Mouse (Mus musculus) embryonic facial prominence, embryonic 14.5 days (tissue): Measurements from ENCODE around the gene Limch1. TPM values are rescaled to one million over a fixed set of nuclear protein-coding genes. Genes with fewer than 3 reads are reported as not detected.

Experiments used
- ATAC-seq: fragments of 200-750 bp; cut with Nextera tagmentation; 2 replicates; pipeline ENCODE4 v1.8.0; 2017; ENCODE audit warnings: low read depth, moderate number of reproducible peaks, moderate TSS enrichment
- DNase-seq: peaks from one replicate; pipeline ENCODE4 v3.0.0-alpha.2; 2015; ENCODE audit warnings: low spot score
- H3K27ac ChIP-seq: fragments of 300-500 bp; sonication (generic); replicated peaks from 2 replicates; pipeline ENCODE4 v1.5.1; 2014; ENCODE audit warnings: low read depth, mild to moderate bottlenecking, low read length, moderate library complexity
- H3K27me3 ChIP-seq: fragments of 300-500 bp; sonication (generic); replicated peaks from 2 replicates; pipeline ENCODE4 v1.6.1; 2014; ENCODE audit warnings: low read length; ENCODE audit not compliant: control insufficient read depth, insufficient read depth
- H3K36me3 ChIP-seq: fragments of 300-500 bp; sonication (generic); 2 replicates; pipeline ENCODE4 v1.6.1; 2014; ENCODE audit warnings: low read length, mixed read lengths; ENCODE audit not compliant: control insufficient read depth, insufficient read depth
- H3K4me1 ChIP-seq: fragments of 300-500 bp; sonication (generic); 2 replicates; pipeline ENCODE4 v1.6.1; 2014; ENCODE audit warnings: antibody characterized with exemption, low read length; ENCODE audit not compliant: control insufficient read depth, insufficient read depth
- H3K4me2 ChIP-seq: fragments of 300-500 bp; sonication (generic); 2 replicates; pipeline ENCODE4 v1.6.1; 2014; ENCODE audit warnings: low read depth, mild to moderate bottlenecking, low read length, moderate library complexity, mixed read lengths
- H3K4me3 ChIP-seq: fragments of 300-500 bp; sonication (generic); 2 replicates; pipeline ENCODE4 v1.5.1; 2014; ENCODE audit warnings: low read depth, mild to moderate bottlenecking, low read length
- H3K9ac ChIP-seq: fragments of 300-500 bp; sonication (generic); 2 replicates; pipeline ENCODE4 v1.6.1; 2014; ENCODE audit warnings: low read depth, mild to moderate bottlenecking, low read length, moderate library complexity, mixed read lengths
- H3K9me3 ChIP-seq: fragments of 300-500 bp; sonication (generic); 2 replicates; pipeline ENCODE4 v1.6.1; 2016; ENCODE audit warnings: low read length; ENCODE audit not compliant: control insufficient read depth
- WGBS: fragments of 180-500 bp; shearing (Covaris S2); extraction: QIAGEN DNeasy Blood & Tissue Kit; methylation state at CpG from one replicate; pipeline ENCODE4 v1.1.7; 2014; 5-methylcytosine and 5-hydroxymethylcytosine counted together
- polyA plus RNA-seq: library from polyadenylated mRNA; unstranded; fragments of >200 nt; fragmentation: Nextera tagmentation; extraction: Ambion mirVana; gene quantifications from 2 replicates; pipeline ENCODE4 v1.2.1, GENCODE M21; 2014

The Limch1 gene
- polyA plus RNA-seq, 1 experiment from 2014 or later, result 71.1 TPM

DNA sequence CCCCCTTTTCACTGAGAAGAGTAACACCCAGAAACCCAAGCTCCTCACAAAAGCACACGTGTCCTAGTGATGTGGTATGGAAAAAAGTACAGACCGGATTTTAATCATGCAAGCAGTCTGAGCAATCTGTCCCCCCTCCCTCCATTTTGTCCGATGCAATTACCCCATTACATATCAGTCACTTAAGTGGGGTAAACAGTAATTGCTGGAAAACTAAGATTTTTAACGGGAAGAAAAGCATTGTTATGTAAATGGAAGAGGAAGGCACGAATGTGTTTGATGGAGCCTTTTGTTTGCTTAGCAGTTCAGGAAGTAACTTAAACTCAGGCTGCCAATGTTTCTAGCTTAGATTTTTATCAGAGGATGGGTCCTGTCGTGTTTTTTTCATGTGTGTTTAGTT is 70.2 kb downstream of the Limch1 start:
- Histone ChIP-seq H3K27me3 (no peaks in the 10 kb centered on the region), H3K4me3 (no peak overlapping the region), H3K27ac (no peak overlapping the region), H3K9me3 (no peaks in the 10 kb centered on the region), H3K4me2 (no peak overlapping the region; the same call in 1 of the 2 replicates), H3K4me1 (peaks cover 13% of the 10 kb centered on the region), H3K36me3 (no peaks in the 10 kb centered on the region), H3K9ac (no peak overlapping the region)
- no peak for DNase-seq
- 25% methylated on average over 6 of the region's 6 CpGs for WGBS
- ATAC-seq, result no peak

DNA sequence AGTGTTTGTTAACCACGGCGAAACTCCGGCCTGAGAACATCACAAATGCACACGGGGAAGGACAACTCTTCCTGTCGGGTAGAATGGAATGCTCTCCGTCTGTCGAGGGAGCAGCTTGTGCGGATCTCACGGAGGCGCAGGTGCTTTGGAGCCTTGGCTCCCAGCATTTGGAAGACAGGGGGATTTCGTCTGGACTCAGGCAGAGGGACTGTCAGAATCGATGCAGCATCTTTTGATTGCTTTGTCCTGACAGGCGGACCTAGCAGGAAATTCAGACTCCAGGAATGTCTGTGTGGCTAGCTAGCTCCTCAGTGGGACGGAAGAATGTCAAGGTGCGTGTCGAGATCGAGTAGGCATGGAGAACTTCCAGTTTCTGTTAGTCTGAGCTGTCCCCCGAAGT is 71.1 kb downstream of the Limch1 start:
- H3K4me2 ChIP-seq, result peak overlapping the region; percentile 13
- H3K4me3 ChIP-seq, result no peak overlapping the region
- no peaks in the 10 kb centered on the region for H3K36me3 ChIP-seq
- no peak for DNase-seq
- H3K27me3 ChIP-seq, result no peaks in the 10 kb centered on the region
- no peak overlapping the region for H3K27ac ChIP-seq
- peaks cover 13% of the 10 kb centered on the region for H3K4me1 ChIP-seq
- 0 out of 2 replicates have a peak overlapping the region, but pooled peaks have one; percentile 1 for H3K9ac ChIP-seq
- no peaks in the 10 kb centered on the region for H3K9me3 ChIP-seq
- WGBS, result 46% methylated on average over 18 of the region's 18 CpGs
- no peak for ATAC-seq

DNA sequence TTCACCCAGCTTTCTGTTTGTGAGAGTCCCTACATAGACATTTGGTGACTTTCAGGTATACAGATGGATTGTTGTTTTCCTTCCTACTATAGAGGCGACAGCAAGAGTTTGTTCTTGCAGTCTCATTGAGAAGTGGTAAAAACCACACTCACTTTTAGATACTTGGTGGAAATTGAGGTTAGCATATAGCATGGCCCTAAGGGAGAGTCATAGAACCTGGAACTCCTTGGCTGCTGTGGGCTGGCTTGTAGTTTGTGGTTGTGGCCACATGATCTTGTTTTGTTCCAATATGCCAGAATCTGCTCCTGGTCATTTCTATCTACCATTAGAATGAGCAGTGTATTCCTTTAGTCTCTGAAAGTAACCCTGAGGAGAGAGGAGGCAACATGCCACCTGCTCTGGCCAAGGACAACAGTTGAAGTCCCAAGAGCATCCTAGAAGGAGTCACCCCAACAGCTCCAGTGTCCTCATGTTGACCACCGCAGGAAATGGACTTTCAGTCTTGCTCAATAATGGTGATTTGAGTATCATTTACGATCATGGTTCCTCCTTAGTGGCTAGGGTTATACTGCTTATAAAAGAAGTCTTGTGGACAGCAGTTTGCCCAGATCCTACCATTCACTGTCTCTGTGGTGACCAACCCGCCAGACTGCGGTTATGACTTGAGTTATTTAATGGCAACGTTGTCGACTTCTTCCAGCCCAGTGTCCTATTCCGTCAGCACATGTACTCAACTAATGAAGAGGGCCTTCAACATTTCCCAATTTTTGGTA is 71.7 kb downstream of the Limch1 start:
- Histone ChIP-seq H3K4me2 (peak overlapping the region; percentile 13; the same call in 1 of the 2 replicates), H3K4me1 (peaks cover 14% of the 10 kb centered on the region), H3K36me3 (no peaks in the 10 kb centered on the region), H3K9me3 (no peaks in the 10 kb centered on the region), H3K27ac (no peak overlapping the region), H3K27me3 (no peaks in the 10 kb centered on the region), H3K4me3 (no peak overlapping the region), H3K9ac (no peak overlapping the region)
- no peak for ATAC-seq
- no peak for DNase-seq
- 96% methylated on average over 8 of the region's 8 CpGs for WGBS

DNA sequence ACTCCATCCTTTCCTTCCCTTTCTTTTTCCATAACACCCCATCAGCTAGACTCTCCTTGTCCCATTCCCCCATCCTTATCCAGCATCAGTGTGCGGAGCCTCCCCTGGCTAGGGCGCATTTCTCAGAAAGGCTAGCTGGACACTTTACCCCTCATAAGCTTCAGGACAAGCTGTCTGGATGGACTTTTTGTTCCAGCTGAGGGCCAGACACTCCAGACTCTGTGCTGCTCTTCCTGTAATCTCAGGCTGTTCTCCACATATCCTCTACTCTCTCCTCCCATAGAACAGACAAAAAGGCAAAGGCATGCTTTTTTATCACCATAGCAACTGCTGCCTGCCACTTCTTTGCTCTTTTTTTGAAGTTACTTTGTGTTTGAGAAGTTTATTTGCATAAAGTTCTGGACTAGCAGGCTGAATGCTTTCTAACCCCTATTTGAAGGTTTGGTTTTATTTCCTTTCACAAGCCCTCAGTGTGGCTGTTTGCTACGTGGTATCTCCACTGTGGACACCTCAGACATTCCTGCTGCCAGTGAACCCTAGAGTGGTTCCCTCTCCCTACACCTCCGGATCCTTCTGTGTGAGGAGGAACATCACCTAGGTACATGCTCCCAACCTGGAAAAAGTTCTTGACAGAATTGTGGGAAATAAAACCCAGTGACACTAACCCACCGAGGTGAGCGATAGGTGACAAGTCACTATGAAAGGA is 77.0 kb downstream of the Limch1 start:
- no peak for ATAC-seq
- H3K4me1 ChIP-seq, result 0 out of 2 replicates have a peak, but pooled peaks cover 3% of the 10 kb centered on the region
- no peak overlapping the region for H3K4me2 ChIP-seq
- H3K9me3 ChIP-seq, result no peaks in the 10 kb centered on the region
- 88% methylated on average over 6 of the region's 6 CpGs for WGBS
- no peak overlapping the region for H3K4me3 ChIP-seq
- H3K27me3 ChIP-seq, result no peaks in the 10 kb centered on the region
- DNase-seq, result no peak
- no peak overlapping the region for H3K27ac ChIP-seq
- no peaks in the 10 kb centered on the region for H3K36me3 ChIP-seq
- no peak overlapping the region for H3K9ac ChIP-seq

DNA sequence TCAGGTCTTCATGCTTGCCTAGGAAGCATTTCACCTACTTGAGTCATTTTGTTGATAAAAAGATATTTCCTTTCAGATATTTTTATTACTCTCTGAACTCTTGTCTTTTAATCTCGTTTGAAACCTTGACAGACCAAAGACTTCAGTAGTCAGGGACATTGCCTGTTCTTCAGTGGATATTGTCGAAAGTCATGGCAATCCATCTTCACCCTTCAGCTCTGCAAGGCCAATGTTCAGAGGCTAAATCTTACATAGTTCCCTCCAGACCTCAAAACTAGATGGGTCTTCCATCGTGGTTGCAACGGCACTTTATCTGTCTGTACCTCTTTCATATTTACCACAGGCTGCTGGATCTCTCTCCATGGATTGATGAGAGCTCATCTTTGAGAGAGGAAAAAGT is 80.0 kb downstream of the Limch1 start:
- Histone ChIP-seq H3K36me3 (no peaks in the 10 kb centered on the region), H3K9ac (no peak overlapping the region), H3K4me2 (no peak overlapping the region), H3K27me3 (no peaks in the 10 kb centered on the region), H3K4me3 (no peak overlapping the region), H3K4me1 (0 out of 2 replicates have a peak, but pooled peaks cover 3% of the 10 kb centered on the region), H3K9me3 (no peaks in the 10 kb centered on the region), H3K27ac (no peak overlapping the region)
- DNase-seq, result no peak
- WGBS, result 86% methylated on average over 4 of the region's 4 CpGs
- ATAC-seq, result no peak

DNA sequence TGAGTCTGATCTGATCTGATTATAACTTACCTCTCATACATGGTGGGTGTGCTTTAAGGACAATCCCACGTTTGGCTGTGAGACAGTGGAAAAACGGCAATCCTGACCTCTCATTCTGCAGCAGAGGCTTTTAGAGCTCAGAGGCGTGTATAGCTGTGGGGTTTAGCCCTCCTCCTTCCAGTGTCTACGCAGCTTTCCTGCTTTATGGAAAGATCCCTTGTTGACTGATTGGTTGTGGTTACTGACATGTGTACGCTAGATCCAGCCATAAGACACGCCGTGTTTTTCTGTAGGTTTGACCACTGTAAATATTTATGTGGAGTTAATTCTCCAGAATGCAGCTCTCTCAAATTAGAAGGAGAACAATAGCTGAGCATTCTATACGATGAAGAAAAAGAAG is 81.2 kb downstream of the Limch1 start:
- H3K9ac ChIP-seq, result no peak overlapping the region
- ATAC-seq (peak; percentile 53; the same call in 1 of the 2 replicates), DNase-seq (peak; percentile 43)
- no peak overlapping the region for H3K4me3 ChIP-seq
- WGBS, result 46% methylated on average over 8 of the region's 8 CpGs
- no peaks in the 10 kb centered on the region for H3K9me3 ChIP-seq
- no peak overlapping the region for H3K27ac ChIP-seq
- H3K36me3 ChIP-seq, result no peaks in the 10 kb centered on the region
- no peaks in the 10 kb centered on the region for H3K27me3 ChIP-seq
- 0 out of 2 replicates have a peak, but pooled peaks cover 3% of the 10 kb centered on the region for H3K4me1 ChIP-seq
- H3K4me2 ChIP-seq, result no peak overlapping the region

DNA sequence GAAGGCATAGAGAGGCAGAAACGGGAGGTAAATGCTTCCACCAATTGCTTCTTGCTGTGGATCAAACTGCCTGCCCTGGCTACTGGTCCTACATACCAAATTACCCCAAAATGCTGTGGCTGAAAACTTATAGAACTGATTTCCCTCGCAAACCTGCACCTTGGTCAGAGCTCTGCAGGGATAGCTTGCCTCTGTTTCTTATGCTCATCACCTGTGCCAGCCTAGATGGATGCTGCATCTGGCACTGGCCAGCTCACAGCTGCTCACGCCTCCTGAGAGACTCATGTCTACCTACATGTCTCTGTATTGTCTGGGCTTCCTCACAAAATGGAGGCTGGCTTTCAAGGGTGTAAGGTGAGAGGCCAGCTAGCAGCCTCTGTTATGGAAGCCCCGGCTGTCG is 83.9 kb downstream of the Limch1 start:
- no peak overlapping the region for H3K4me3 ChIP-seq
- WGBS, result 75% methylated on average over 5 of the region's 5 CpGs
- no peaks in the 10 kb centered on the region for H3K27me3 ChIP-seq
- ATAC-seq, result no peak
- H3K4me2 ChIP-seq, result no peak overlapping the region
- H3K9me3 ChIP-seq, result no peaks in the 10 kb centered on the region
- no peaks in the 10 kb centered on the region for H3K36me3 ChIP-seq
- no peak overlapping the region for H3K9ac ChIP-seq
- no peaks in the 10 kb centered on the region for H3K4me1 ChIP-seq
- no peak overlapping the region for H3K27ac ChIP-seq
- DNase-seq, result no peak

DNA sequence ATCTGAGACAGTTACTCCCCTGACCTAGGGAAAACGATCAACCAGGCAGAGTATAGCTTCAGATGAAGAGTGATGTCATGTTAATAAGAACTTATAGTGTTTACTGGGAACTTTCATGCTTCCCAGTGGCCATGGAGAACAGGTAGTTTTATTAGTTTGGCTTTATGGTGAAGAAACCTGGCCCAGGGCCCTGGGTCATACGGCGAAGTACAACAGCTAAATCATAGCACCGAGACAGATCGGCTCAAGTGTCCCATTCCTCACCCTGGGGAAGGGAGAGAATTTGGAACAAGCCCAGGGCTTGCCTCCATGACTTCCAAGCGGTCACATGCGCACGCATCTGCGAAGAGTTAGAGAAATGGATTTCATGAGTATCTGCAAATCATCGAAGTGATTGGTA is 84.6 kb downstream of the Limch1 start:
- Histone ChIP-seq H3K4me2 (no peak overlapping the region), H3K9me3 (no peaks in the 10 kb centered on the region), H3K4me3 (no peak overlapping the region), H3K36me3 (no peaks in the 10 kb centered on the region), H3K4me1 (0 out of 2 replicates have a peak, but pooled peaks cover 3% of the 10 kb centered on the region), H3K9ac (no peak overlapping the region), H3K27me3 (no peaks in the 10 kb centered on the region), H3K27ac (no peak overlapping the region)
- WGBS, result 86% methylated on average over 10 of the region's 10 CpGs
- DNase-seq (no peak), ATAC-seq (no peak)
